11 mouse cellular contexts compared by ENCODE assay signal in the genomic region with DNA sequence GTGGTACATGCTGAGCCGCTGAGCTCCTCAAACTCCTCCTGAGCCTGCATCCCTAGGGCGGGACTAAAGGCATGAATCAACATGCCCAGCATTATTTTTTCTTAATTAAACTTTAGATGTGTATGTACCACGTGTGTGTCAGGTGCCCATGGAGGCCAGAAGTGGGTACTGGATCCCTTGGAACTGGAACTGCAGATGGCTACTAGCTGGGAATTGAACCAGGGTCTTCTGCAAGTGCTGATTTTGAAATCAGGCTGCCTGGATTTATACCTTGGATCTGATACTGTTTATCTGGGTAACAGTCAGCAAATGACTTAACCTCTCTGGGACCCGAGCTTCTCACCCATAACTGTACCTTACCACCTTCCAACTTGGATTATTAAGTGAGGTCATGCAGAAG. TPM values are rescaled to one million over a fixed set of nuclear protein-coding genes. Genes with fewer than 3 reads are reported as not detected.
A peak's percentile ranks its signal among the peaks of the same experiment; 100 is the strongest.
DNase-seq lines count a peak whose midpoint lies in the region; ATAC-seq and TF ChIP-seq lines count a peak whose summit lies in the region.
"Had no signal": no experiment of that assay in that cellular context is flagged by ENCODE, and none has a peak within 500 bp of the region (broad histone marks: within the 10 kb centered on the region; RNA-seq: fewer than 3 reads in every experiment).

No protein-coding gene starts in this region.

- H3K4me2 ChIP-seq in forebrain, embryonic 16.5 days (ENCODE audit: low read length) = peak overlapping the region; percentile 81
- peak overlapping the region; percentile 97 for H3K4me2 ChIP-seq in liver, embryonic 14.5 days (ENCODE audit: low read depth)

- H3K27me3 ChIP-seq in cerebellum, adult 2 months (ENCODE audit: control insufficient read depth, insufficient read depth, low read length) = no peaks in the 10 kb centered on the region
- no peaks in the 10 kb centered on the region for H3K27me3 ChIP-seq in forebrain, embryonic 16.5 days (replicated peaks; ENCODE audit: control insufficient read depth, insufficient read depth, low read length)
- no peaks in the 10 kb centered on the region for H3K27me3 ChIP-seq in liver, embryonic 14.5 days (ENCODE audit: control insufficient read depth, insufficient read depth, low read length)

- TF ChIP-seq CTCF in cerebellum, adult 2 months (IDR thresholded peaks at IDR 0.05; ENCODE audit: borderline replicate concordance, insufficient read depth, low read depth, low read length) = no peak
- TF ChIP-seq CTCF in liver, embryonic 14.5 days (IDR thresholded peaks at IDR 0.05; ENCODE audit: low read depth) = no peak

- TF ChIP-seq POLR2A in cerebellum, adult 2 months (IDR thresholded peaks at IDR 0.05; ENCODE audit: borderline replicate concordance, insufficient read depth, low read length) = no peak

- no peak for TF ChIP-seq EP300 in liver, embryonic 14.5 days (IDR thresholded peaks at IDR 0.05; ENCODE audit: low read depth)

- no peak overlapping the region for H3K27ac ChIP-seq in cerebellum, adult 2 months (ENCODE audit: insufficient read depth, low read length)
- H3K27ac ChIP-seq in forebrain, embryonic 16.5 days (ENCODE audit: low read length) = no peak overlapping the region
- peak overlapping the region; percentile 94 for H3K27ac ChIP-seq in liver, embryonic 14.5 days

- H3K4me3 ChIP-seq in cerebellum, adult 2 months (replicated peaks; ENCODE audit: insufficient read depth, low read depth, low read length) = peak overlapping the region; percentile 99
- peak overlapping the region; percentile 60 for H3K4me3 ChIP-seq in forebrain, embryonic 16.5 days (replicated peaks; ENCODE audit: low read length)
- H3K4me3 ChIP-seq in liver, embryonic 14.5 days (ENCODE audit: insufficient read depth in 1 of 2, low read depth in 2 of 2, low read length in 2 of 2) = peak overlapping the region; percentile 79 to 97

- WGBS in cerebellum, adult 2 months = 16% methylated on average over 4 of the region's 4 CpGs
- WGBS in forebrain, embryonic 16.5 days = 65% methylated on average over 4 of the region's 4 CpGs
- WGBS in liver, embryonic 14.5 days (ENCODE audit: insufficient replicate concordance) = 37% methylated on average over 4 of the region's 4 CpGs

- DNase-seq in cerebellum, adult 2 months = peak; percentile 21 to 27
- DNase-seq in cerebellum, adult 18-20 months = no peak
- DNase-seq in 416B (ENCODE audit: low read depth) = peak; percentile 52
- no peak for DNase-seq in liver, embryonic 14.5 days (ENCODE audit: low read depth in 3 of 3, low spot score in 3 of 3)
- DNase-seq in testis, postnatal 14 days (ENCODE audit: low spot score) = no peak
- no peak for DNase-seq in thymus, postnatal 25 days
- DNase-seq in adipocyte (ENCODE audit: low spot score) = no peak
- DNase-seq: B cell, adult 2 months; right cerebral cortex, postnatal 25 days had no signal

- H3K36me3 ChIP-seq in forebrain, embryonic 16.5 days (ENCODE audit: control insufficient read depth, insufficient read depth) = peaks cover 23% of the 10 kb centered on the region
- H3K36me3 ChIP-seq in liver, embryonic 14.5 days (replicated peaks; ENCODE audit: control insufficient read depth, insufficient read depth, low read depth) = peaks cover 33% of the 10 kb centered on the region

- peaks cover 11% of the 10 kb centered on the region for H3K4me1 ChIP-seq in cerebellum, adult 2 months (ENCODE audit: control insufficient read depth, insufficient read depth, low read length)
- H3K4me1 ChIP-seq in forebrain, embryonic 16.5 days (replicated peaks; ENCODE audit: control insufficient read depth, insufficient read depth, low read length) = peaks cover 33% of the 10 kb centered on the region
- H3K4me1 ChIP-seq in liver, embryonic 14.5 days (replicated peaks; ENCODE audit: control insufficient read depth in 2 of 2, insufficient read depth in 2 of 2, low read length in 1 of 2) = peaks cover 24 to 32% of the 10 kb centered on the region in 2 experiments

- H3K9me3 ChIP-seq in forebrain, embryonic 16.5 days (ENCODE audit: control insufficient read depth, low read length) = no peaks in the 10 kb centered on the region
- no peaks in the 10 kb centered on the region for H3K9me3 ChIP-seq in liver, embryonic 14.5 days (ENCODE audit: control insufficient read depth, low read length)

- peak overlapping the region; percentile 96 for H3K9ac ChIP-seq in forebrain, embryonic 16.5 days (replicated peaks; ENCODE audit: low read depth, low read length)
- peak overlapping the region; percentile 81 for H3K9ac ChIP-seq in liver, embryonic 14.5 days (replicated peaks)

- ATAC-seq in forebrain, embryonic 16.5 days = no peak
- ATAC-seq in liver, embryonic 14.5 days (ENCODE audit: insufficient read depth) = no peak

RNA-seq across cellular contexts. Expression of a gene that starts 1.1 kb away (rescaled TPM):
- polyA plus RNA-seq in cerebellum, adult 2 months (2012; rRNA removed) = 214 and 221 TPM in 2 replicates
- 186 TPM in 2 replicates for polyA plus RNA-seq in forebrain, embryonic 16.5 days (2015; fragmentation: Nextera tagmentation; extraction: Ambion mirVana)
- polyA plus RNA-seq in liver, embryonic 14.5 days (2012; rRNA removed) = 78.4 and 82.2 TPM in 2 replicates
- 88.5 and 89.1 TPM in 2 replicates for polyA plus RNA-seq in liver, embryonic 14.5 days (2014; fragmentation: Nextera tagmentation; extraction: Ambion mirVana)

RNA-seq across cellular contexts. Expression of a gene that starts 13.6 kb away (rescaled TPM):
- polyA plus RNA-seq in cerebellum, adult 2 months (2012; rRNA removed) = 55.5 and 57.6 TPM in 2 replicates
- polyA plus RNA-seq in forebrain, embryonic 16.5 days (2015; fragmentation: Nextera tagmentation; extraction: Ambion mirVana) = 90.6 and 109 TPM in 2 replicates
- polyA plus RNA-seq in liver, embryonic 14.5 days (2012; rRNA removed) = 27.7 and 34.1 TPM in 2 replicates
- polyA plus RNA-seq in liver, embryonic 14.5 days (2014; fragmentation: Nextera tagmentation; extraction: Ambion mirVana) = 51.6 and 57.6 TPM in 2 replicates

RNA-seq across cellular contexts. Expression of a gene that starts 18.5 kb away (rescaled TPM):
- polyA plus RNA-seq in cerebellum, adult 2 months (2012; rRNA removed) = 0.33 and 0.65 TPM in 2 replicates
- polyA plus RNA-seq in forebrain, embryonic 16.5 days (2015; fragmentation: Nextera tagmentation; extraction: Ambion mirVana) = 2.5 and 2.8 TPM in 2 replicates
- 0.65 and 0.78 TPM in 2 replicates for polyA plus RNA-seq in liver, embryonic 14.5 days (2012; rRNA removed)
- polyA plus RNA-seq in liver, embryonic 14.5 days (2014; fragmentation: Nextera tagmentation; extraction: Ambion mirVana) = 0.34 and 0.63 TPM in 2 replicates
- polyA plus RNA-seq: large intestine, adult 2 months had no signal

RNA-seq across cellular contexts. Expression of a gene that starts 19.2 kb away (rescaled TPM):
- polyA plus RNA-seq in cerebellum, adult 2 months (2012; rRNA removed) = 116 and 119 TPM in 2 replicates
- 129 and 136 TPM in 2 replicates for polyA plus RNA-seq in forebrain, embryonic 16.5 days (2015; fragmentation: Nextera tagmentation; extraction: Ambion mirVana)
- 29.9 and 32.0 TPM in 2 replicates for polyA plus RNA-seq in liver, embryonic 14.5 days (2012; rRNA removed)
- 36.7 and 36.9 TPM in 2 replicates for polyA plus RNA-seq in liver, embryonic 14.5 days (2014; fragmentation: Nextera tagmentation; extraction: Ambion mirVana)

RNA-seq across cellular contexts. Expression of a gene that starts 34.9 kb away (rescaled TPM):
- 134 and 135 TPM in 2 replicates for polyA plus RNA-seq in cerebellum, adult 2 months (2012; rRNA removed)
- polyA plus RNA-seq in forebrain, embryonic 16.5 days (2015; fragmentation: Nextera tagmentation; extraction: Ambion mirVana) = 200 and 218 TPM in 2 replicates
- 66.2 and 90.9 TPM in 2 replicates for polyA plus RNA-seq in liver, embryonic 14.5 days (2012; rRNA removed)
- 77.4 and 84.9 TPM in 2 replicates for polyA plus RNA-seq in liver, embryonic 14.5 days (2014; fragmentation: Nextera tagmentation; extraction: Ambion mirVana)

Comparison
In these comparisons a context has a peak if more than half of its experiments do, and no peak if none do; other contexts are left out.
1. DNase-seq: peak in cerebellum, adult 2 months (2 of 2) and 416B (single experiment); none in cerebellum, adult 18-20 months (0 of 2), liver, embryonic 14.5 days (0 of 3), testis, postnatal 14 days (single experiment), thymus, postnatal 25 days (single experiment) and adipocyte (single experiment).
2. Peak in every context shown above with its lines, with median percentiles within 50 percentile points of each other: H3K4me3 ChIP-seq.